In genomic region chr7:133748753-133749152, GRCm38 (mm10) we compare ENCODE assay signal across 19 mouse cellular contexts. TPM values are rescaled to one million over a fixed set of nuclear protein-coding genes. Genes with fewer than 3 reads are reported as not detected.
DNase-seq lines count a peak whose midpoint lies in the region; ATAC-seq and TF ChIP-seq lines count a peak whose summit lies in the region.
"Had no signal": no experiment of that assay in that cellular context is flagged by ENCODE, and none has a peak within 500 bp of the region (broad histone marks: within the 10 kb centered on the region; RNA-seq: fewer than 3 reads in every experiment).

No protein-coding gene starts in this region.

- 63% methylated on average over 14 of the region's 14 CpGs for WGBS in heart, adult 2 months
- 77% methylated on average over 14 of the region's 14 CpGs for WGBS in intestine, embryonic 16.5 days
- WGBS in intestine, embryonic 15.5 days = 64% methylated on average over 14 of the region's 14 CpGs
- 43% methylated on average over 14 of the region's 14 CpGs for WGBS in olfactory bulb, adult 2 months

- peak; percentile 40 to 54 for DNase-seq in cerebellum, adult 18-20 months
- DNase-seq in heart, adult 2 months = no peak
- DNase-seq in heart, adult 8-10 months (ENCODE audit: low spot score) = no peak
- DNase-seq in thymus, postnatal 0 days (ENCODE audit: low spot score) = no peak
- DNase-seq: adrenal gland, postnatal 14 days; gastrocnemius, postnatal 14 days; kidney, adult 18-20 months; kidney, postnatal 36 days; lung, postnatal 14 days; thymus, postnatal 25 days had no signal

- no peaks in the 10 kb centered on the region; the same call in 1 of the 2 replicates for H3K79me2 ChIP-seq in heart, adult 2 months (replicated peaks; ENCODE audit: control insufficient read depth, insufficient read depth, low read length)

- H3K4me2 ChIP-seq in intestine, embryonic 16.5 days (ENCODE audit: low read depth, low read length) = no peak overlapping the region
- no peak overlapping the region for H3K4me2 ChIP-seq in intestine, embryonic 15.5 days (replicated peaks)
- H3K4me2 ChIP-seq: hindbrain, embryonic 12.5 days; limb, embryonic 13.5 days; liver, embryonic 15.5 days; neural tube, embryonic 12.5 days had no signal

- peak overlapping the region; percentile 76 for H3K27ac ChIP-seq in heart, adult 2 months
- peak overlapping the region; percentile 7; the same call in 1 of the 2 replicates for H3K27ac ChIP-seq in intestine, embryonic 16.5 days (ENCODE audit: low read length)
- H3K27ac ChIP-seq in intestine, embryonic 15.5 days = no peak overlapping the region
- peak overlapping the region; percentile 81 for H3K27ac ChIP-seq in olfactory bulb, adult 2 months (ENCODE audit: insufficient read depth, low read depth, low read length)
- H3K27ac ChIP-seq: hindbrain, embryonic 12.5 days; limb, embryonic 13.5 days; liver, embryonic 15.5 days; neural tube, embryonic 12.5 days had no signal

- TF ChIP-seq EP300 in heart, adult 2 months (IDR thresholded peaks at IDR 0.05; ENCODE audit: insufficient read depth, low read depth, low read length) = no peak

- no peak for ATAC-seq in cerebellum, adult (ENCODE audit: insufficient number of reproducible peaks, low FRiP score, low TSS enrichment)
- no peak for ATAC-seq in intestine, embryonic 16.5 days
- no peak for ATAC-seq in intestine, embryonic 15.5 days
- ATAC-seq: forebrain, embryonic 14.5 days had no signal

- H3K27me3 ChIP-seq in heart, adult 2 months (ENCODE audit: control insufficient read depth, insufficient read depth, low read length) = no peaks in the 10 kb centered on the region
- H3K27me3 ChIP-seq in intestine, embryonic 16.5 days (replicated peaks; ENCODE audit: control insufficient read depth, insufficient read depth, low read length) = no peaks in the 10 kb centered on the region
- no peaks in the 10 kb centered on the region for H3K27me3 ChIP-seq in intestine, embryonic 15.5 days (replicated peaks)
- H3K27me3 ChIP-seq: hindbrain, embryonic 12.5 days; limb, embryonic 13.5 days; liver, embryonic 15.5 days; neural tube, embryonic 12.5 days had no signal

- TF ChIP-seq CTCF in heart, adult 2 months (IDR thresholded peaks at IDR 0.05) = no peak
- no peak for TF ChIP-seq CTCF in olfactory bulb, adult 2 months (IDR thresholded peaks at IDR 0.05; ENCODE audit: insufficient read depth, low read depth, low read length)

- H3K36me3 ChIP-seq in heart, adult 2 months (ENCODE audit: control insufficient read depth, insufficient read depth, low read length) = peaks cover 16% of the 10 kb centered on the region
- H3K36me3 ChIP-seq in intestine, embryonic 16.5 days (ENCODE audit: control insufficient read depth, insufficient read depth, low read length) = 0 out of 2 replicates have a peak, but pooled peaks cover 2% of the 10 kb centered on the region
- H3K36me3 ChIP-seq in intestine, embryonic 15.5 days = no peaks in the 10 kb centered on the region
- H3K36me3 ChIP-seq: liver, embryonic 15.5 days had no signal

- peak overlapping the region; percentile 53 for H3K9ac ChIP-seq in heart, adult 2 months (ENCODE audit: low read depth, low read length)
- H3K9ac ChIP-seq in intestine, embryonic 16.5 days (ENCODE audit: low read depth, low read length) = no peak overlapping the region
- H3K9ac ChIP-seq in intestine, embryonic 15.5 days = no peak overlapping the region
- H3K9ac ChIP-seq: hindbrain, embryonic 12.5 days; limb, embryonic 13.5 days; liver, embryonic 15.5 days; neural tube, embryonic 12.5 days had no signal

- H3K9me3 ChIP-seq in intestine, embryonic 16.5 days (ENCODE audit: control insufficient read depth, low read length) = no peaks in the 10 kb centered on the region
- no peaks in the 10 kb centered on the region for H3K9me3 ChIP-seq in intestine, embryonic 15.5 days
- H3K9me3 ChIP-seq: hindbrain, embryonic 12.5 days; limb, embryonic 13.5 days; liver, embryonic 15.5 days; neural tube, embryonic 12.5 days had no signal

- intact Hi-C loops in heart, adult 2 months (cut with DNase I) = no loop called here

- TF ChIP-seq POLR2A in heart, adult 2 months (IDR thresholded peaks at IDR 0.05; ENCODE audit: insufficient read depth, low read depth, low read length) = 0 out of 2 replicates have a peak, but pooled peaks have one; percentile 22
- no peak for TF ChIP-seq POLR2A in olfactory bulb, adult 2 months (IDR thresholded peaks at IDR 0.05; ENCODE audit: insufficient read depth, low read depth, low read length)

- H3K4me3 ChIP-seq in heart, adult 2 months = peak overlapping the region; percentile 28
- H3K4me3 ChIP-seq in intestine, embryonic 16.5 days (ENCODE audit: low read length) = no peak overlapping the region
- no peak overlapping the region for H3K4me3 ChIP-seq in intestine, embryonic 15.5 days (replicated peaks)
- H3K4me3 ChIP-seq in olfactory bulb, adult 2 months (ENCODE audit: insufficient read depth, low read depth, low read length) = no peak overlapping the region
- H3K4me3 ChIP-seq: hindbrain, embryonic 12.5 days; limb, embryonic 13.5 days; liver, embryonic 15.5 days; neural tube, embryonic 12.5 days had no signal

- H3K4me1 ChIP-seq in heart, adult 2 months (ENCODE audit: control insufficient read depth, insufficient read depth, low read length) = peaks cover 17% of the 10 kb centered on the region
- H3K4me1 ChIP-seq in intestine, embryonic 16.5 days (ENCODE audit: control insufficient read depth, insufficient read depth, low read length) = peaks cover 10% of the 10 kb centered on the region; the same call in 1 of the 2 replicates
- peaks cover 3% of the 10 kb centered on the region; the same call in 1 of the 2 replicates for H3K4me1 ChIP-seq in intestine, embryonic 15.5 days (replicated peaks)
- H3K4me1 ChIP-seq in olfactory bulb, adult 2 months (ENCODE audit: control insufficient read depth, insufficient read depth, low read length) = peaks cover 26% of the 10 kb centered on the region
- H3K4me1 ChIP-seq: hindbrain, embryonic 12.5 days; liver, embryonic 15.5 days; neural tube, embryonic 12.5 days had no signal

RNA-seq across cellular contexts. Expression of gene Fank1, which starts 27.9 kb away (rescaled TPM):
- total RNA-seq in heart, adult 2 months (2021) = not detected
- 0.10 and 0.32 TPM in 2 replicates for polyA plus RNA-seq in heart, adult 2 months (2012; rRNA removed)
- not detected for total RNA-seq in heart, adult 8-10 months (2022)
- 0.54 and 0.56 TPM in 2 replicates for polyA plus RNA-seq in intestine, embryonic 16.5 days (2015; fragmentation: Nextera tagmentation; extraction: Ambion mirVana)
- polyA plus RNA-seq in intestine, embryonic 15.5 days (2015; fragmentation: Nextera tagmentation; extraction: Ambion mirVana) = 0.83 and 1.1 TPM in 2 replicates
- polyA plus RNA-seq in olfactory bulb, adult 2 months (2012; ENCODE audit: insufficient read depth, insufficient read length, low replicate concordance, missing spikeins) = not detected in 2 replicates
- 0.23 and 0.33 TPM in 2 replicates for polyA plus RNA-seq in thymus, postnatal 0 days (2015; fragmentation: Nextera tagmentation; extraction: Ambion mirVana)
- polyA plus RNA-seq: liver, embryonic 15.5 days had no signal

RNA-seq across cellular contexts. Expression of gene Dhx32, which starts 33.8 kb away (rescaled TPM):
- total RNA-seq in heart, adult 2 months (2021) = 10 to 100 TPM; 41.5 to 47.4 TPM
- polyA plus RNA-seq in heart, adult 2 months (2012; rRNA removed) = 27.7 and 38.9 TPM in 2 replicates
- 10 to 100 TPM; 42.9 to 61.1 (median 50.7) TPM for total RNA-seq in heart, adult 8-10 months (2022)
- polyA plus RNA-seq in intestine, embryonic 16.5 days (2015; fragmentation: Nextera tagmentation; extraction: Ambion mirVana) = 89.5 and 93.9 TPM in 2 replicates
- polyA plus RNA-seq in intestine, embryonic 15.5 days (2015; fragmentation: Nextera tagmentation; extraction: Ambion mirVana) = 76.2 and 77.3 TPM in 2 replicates
- not detected in 2 replicates for polyA plus RNA-seq in olfactory bulb, adult 2 months (2012; ENCODE audit: insufficient read depth, insufficient read length, low replicate concordance, missing spikeins)
- polyA plus RNA-seq in thymus, postnatal 0 days (2015; fragmentation: Nextera tagmentation; extraction: Ambion mirVana) = 23.3 and 23.7 TPM in 2 replicates

RNA-seq across cellular contexts. Expression of gene Uros, which starts 38.9 kb away (rescaled TPM):
- 10 to 100 TPM; 20.1 to 22.9 TPM for total RNA-seq in heart, adult 2 months (2021)
- polyA plus RNA-seq in heart, adult 2 months (2012; rRNA removed) = 22.3 and 36.4 TPM in 2 replicates
- total RNA-seq in heart, adult 8-10 months (2022) = 10 to 100 TPM; 22.1 to 25.5 (median 23.2) TPM
- polyA plus RNA-seq in intestine, embryonic 16.5 days (2015; fragmentation: Nextera tagmentation; extraction: Ambion mirVana) = 33.5 and 37.2 TPM in 2 replicates
- polyA plus RNA-seq in intestine, embryonic 15.5 days (2015; fragmentation: Nextera tagmentation; extraction: Ambion mirVana) = 33.6 and 34.7 TPM in 2 replicates
- not detected in 2 replicates for polyA plus RNA-seq in olfactory bulb, adult 2 months (2012; ENCODE audit: insufficient read depth, insufficient read length, low replicate concordance, missing spikeins)
- polyA plus RNA-seq in thymus, postnatal 0 days (2015; fragmentation: Nextera tagmentation; extraction: Ambion mirVana) = 25.1 and 26.2 TPM in 2 replicates

RNA-seq across cellular contexts. Expression of gene Bccip, which starts 39.6 kb away (rescaled TPM):
- 10 to 100 TPM; 53.5 to 55.7 TPM for total RNA-seq in heart, adult 2 months (2021)
- polyA plus RNA-seq in heart, adult 2 months (2012; rRNA removed) = 29.4 and 49.1 TPM in 2 replicates
- total RNA-seq in heart, adult 8-10 months (2022) = 10 to 100 TPM; 48.8 to 59.6 (median 59.1) TPM
- polyA plus RNA-seq in intestine, embryonic 16.5 days (2015; fragmentation: Nextera tagmentation; extraction: Ambion mirVana) = 134 and 158 TPM in 2 replicates
- polyA plus RNA-seq in intestine, embryonic 15.5 days (2015; fragmentation: Nextera tagmentation; extraction: Ambion mirVana) = 165 TPM in 2 replicates
- polyA plus RNA-seq in olfactory bulb, adult 2 months (2012; ENCODE audit: insufficient read depth, insufficient read length, low replicate concordance, missing spikeins) = not detected in 2 replicates
- polyA plus RNA-seq in thymus, postnatal 0 days (2015; fragmentation: Nextera tagmentation; extraction: Ambion mirVana) = 133 and 135 TPM in 2 replicates

Comparison
In these comparisons a context has a peak if more than half of its experiments do, and no peak if none do; other contexts are left out.
1. DNase-seq: peak in cerebellum, adult 18-20 months (2 of 2); none in heart, adult 2 months (0 of 2), heart, adult 8-10 months (single experiment) and thymus, postnatal 0 days (single experiment).
2. RNA of gene Dhx32, which starts 33.8 kb away (polyA plus RNA-seq): 89.5 to 93.9 TPM in intestine, embryonic 16.5 days, 76.2 to 77.3 TPM in intestine, embryonic 15.5 days, 27.7 to 38.9 TPM in heart, adult 2 months and 23.3 to 23.7 TPM in thymus, postnatal 0 days; not detected in olfactory bulb, adult 2 months; every median in the first group is over 10 times any median in the second.
3. RNA of gene Uros, which starts 38.9 kb away (polyA plus RNA-seq): 33.5 to 37.2 TPM in intestine, embryonic 16.5 days, 33.6 to 34.7 TPM in intestine, embryonic 15.5 days, 25.1 to 26.2 TPM in thymus, postnatal 0 days and 22.3 to 36.4 TPM in heart, adult 2 months; not detected in olfactory bulb, adult 2 months; every median in the first group is over 10 times any median in the second.